Mouse (Mus musculus): ENCODE results near the gene Gm9747.

DNA sequence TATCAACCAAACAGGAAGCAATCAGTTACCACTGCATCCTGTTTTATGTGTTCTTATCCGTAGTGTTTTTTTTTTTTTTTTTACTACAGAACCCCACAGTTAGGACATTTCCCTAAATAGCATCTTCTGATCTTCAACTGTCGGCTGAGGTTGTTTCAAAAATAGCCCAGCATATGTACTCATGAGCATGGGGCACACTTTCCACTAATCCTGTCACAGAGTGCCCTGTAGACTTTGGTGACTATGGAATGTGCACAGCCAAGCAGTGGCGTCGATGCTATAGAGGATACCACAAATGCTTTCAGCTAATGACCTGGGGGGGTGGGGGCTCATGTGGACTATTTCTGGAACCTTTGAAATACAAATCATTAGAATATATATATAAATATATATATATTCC lies 34.6 kb downstream of the Gm9747 start:
- TF ChIP-seq CTCF (IDR thresholded peaks at IDR 0.05; ENCODE audit: control insufficient read depth, insufficient read depth, insufficient replicate concordance, low read depth, low read length) = no peak
- TF ChIP-seq POLR2A (IDR thresholded peaks at IDR 0.05; ENCODE audit: control insufficient read depth, low read depth, low read length) = no peak

Measured in testis, adult 2 months (tissue).